Mouse (Mus musculus) myocyte (in vitro differentiated cells): Measurements from ENCODE around the gene Abhd11. TPM values are rescaled to one million over a fixed set of nuclear protein-coding genes. Genes with fewer than 3 reads are reported as not detected.

Source experiments
- H3K27me3 ChIP-seq: one replicate; pipeline ENCODE4 v1.6.1; 2011; ENCODE audit not compliant: control insufficient read depth, insufficient read depth, insufficient read length
- H3K36me3 ChIP-seq: one replicate; pipeline ENCODE4 v1.6.1; 2011; ENCODE audit not compliant: control insufficient read depth, insufficient read depth
- H3K4me2 ChIP-seq: one replicate; pipeline ENCODE4 v1.6.1; 2011; ENCODE audit warnings: low read depth, control low read depth
- H3K4me3 ChIP-seq: one replicate; pipeline ENCODE4 v1.5.1; 2011; ENCODE audit warnings: mild to moderate bottlenecking, control low read depth, moderate library complexity
- H3K79me2 ChIP-seq: one replicate; pipeline ENCODE4 v1.6.1; 2011; ENCODE audit not compliant: control insufficient read depth, insufficient read depth
- H3ac ChIP-seq: one replicate; pipeline ENCODE4 v1.6.1; 2011; ENCODE audit not compliant: control insufficient read depth, insufficient read length
- CEBPB ChIP-seq: IDR thresholded peaks from 2 replicates; pipeline ENCODE4 v1.6.1; 2011; ENCODE audit warnings: mild to moderate bottlenecking, moderate library complexity; ENCODE audit not compliant: poor library complexity, insufficient read depth, severe bottlenecking
- E2F4 ChIP-seq: IDR thresholded peaks from one replicate; pipeline ENCODE4 v1.6.1; 2011; ENCODE audit warnings: mild to moderate bottlenecking, control low read depth, moderate library complexity; ENCODE audit not compliant: insufficient read depth
- MAX ChIP-seq: IDR thresholded peaks from one replicate; pipeline ENCODE4 v1.6.1; 2011; ENCODE audit warnings: low read depth, mild to moderate bottlenecking, control low read depth
- MYOD1 ChIP-seq, 3 experiments: IDR thresholded peaks; one replicate each; pipeline ENCODE4 v1.6.1; 2011; ENCODE audit warnings: control low read depth in 2 of 3, low read depth in 2 of 3, mild to moderate bottlenecking in 2 of 3, moderate library complexity in 1 of 3; ENCODE audit not compliant: insufficient read length in 2 of 3, control insufficient read depth in 1 of 3
- MYOG ChIP-seq, 3 experiments: IDR thresholded peaks; one replicate each; pipeline ENCODE4 v1.6.1; 2011; ENCODE audit warnings: control low read depth in 2 of 3, low read depth in 2 of 3, mild to moderate bottlenecking in 2 of 3; ENCODE audit not compliant: insufficient read length in 2 of 3, control insufficient read depth in 1 of 3, insufficient read depth in 1 of 3
- POLR2A ChIP-seq: IDR thresholded peaks from one replicate; pipeline ENCODE4 v1.6.1; 2011; ENCODE audit warnings: low read depth, mild to moderate bottlenecking, control low read depth, moderate library complexity; ENCODE audit not compliant: insufficient read length
- POLR2AphosphoS2 ChIP-seq: IDR thresholded peaks from one replicate; pipeline ENCODE4 v1.6.1; 2011; ENCODE audit warnings: low read depth, control low read depth; ENCODE audit not compliant: insufficient read length
- REST ChIP-seq: IDR thresholded peaks from one replicate; pipeline ENCODE4 v1.6.1; 2011; ENCODE audit warnings: mild to moderate bottlenecking, control low read depth, moderate library complexity; ENCODE audit not compliant: insufficient read depth, insufficient read length
- SRF ChIP-seq: IDR thresholded peaks from one replicate; pipeline ENCODE4 v1.6.1; 2011; ENCODE audit warnings: low read depth; ENCODE audit not compliant: control insufficient read depth, insufficient read length
- TCF12 ChIP-seq: IDR thresholded peaks from one replicate; pipeline ENCODE4 v1.6.1; 2011; ENCODE audit warnings: mild to moderate bottlenecking, control low read depth; ENCODE audit not compliant: poor library complexity, insufficient read depth, severe bottlenecking
- TCF3 ChIP-seq: IDR thresholded peaks from one replicate; pipeline ENCODE4 v1.6.1; 2011; ENCODE audit warnings: low read depth, control low read depth; ENCODE audit not compliant: insufficient read length
- USF1 ChIP-seq: IDR thresholded peaks from one replicate; pipeline ENCODE4 v1.6.1; 2011; ENCODE audit warnings: low read depth, mild to moderate bottlenecking, control low read depth, moderate library complexity
- polyA plus RNA-seq: library from polyadenylated mRNA; unstranded; fragments of >200 nt; fragmentation: generic; extraction: Trizol; gene quantifications from one replicate; pipeline ENCODE4 v1.2.1, GENCODE M21; 2012; ENCODE audit warnings: missing spikeins

The Abhd11 gene
- polyA plus RNA-seq, 1 experiment: 33.0 TPM

- H3K4me3 ChIP-seq: no peak overlapping the region
- no peak overlapping the region for H3ac ChIP-seq
- no peak overlapping the region for H3K4me2 ChIP-seq
- no peak for TF ChIP-seq CEBPB
- no peak for TF ChIP-seq SRF
- no peak for TF ChIP-seq E2F4
- TF ChIP-seq POLR2AphosphoS2: no peak
- TF ChIP-seq POLR2A: no peak
- TF ChIP-seq TCF12: no peak
- no peak for TF ChIP-seq MYOG (IDR thresholded peaks at IDR 0.05; ENCODE audit: control insufficient read depth in 1 of 3, insufficient read depth in 1 of 3, insufficient read length in 2 of 3, low read depth in 2 of 3)
- no peak for TF ChIP-seq MYOD1 (IDR thresholded peaks at IDR 0.05; ENCODE audit: control insufficient read depth in 1 of 3, insufficient read length in 2 of 3, low read depth in 2 of 3)
- no peak for TF ChIP-seq MAX
- no peak for TF ChIP-seq REST
- no peak for TF ChIP-seq USF1
- H3K27me3 ChIP-seq: peaks cover 5% of the 10 kb centered on the region
- H3K79me2 ChIP-seq: no peaks in the 10 kb centered on the region
- H3K36me3 ChIP-seq: no peaks in the 10 kb centered on the region
These were observed 32.2 kb upstream of the Abhd11 start for GRCm38 (mm10) chr5:134976577-134977250.

GRCm38 (mm10) chr5:134977837-134978236 is 31.1 kb upstream of the Abhd11 start:
- H3K27me3 ChIP-seq: peaks cover 5% of the 10 kb centered on the region
- no peak overlapping the region for H3K4me3 ChIP-seq
- H3K36me3 ChIP-seq: no peaks in the 10 kb centered on the region
- no peak overlapping the region for H3ac ChIP-seq
- TF ChIP-seq TCF12 (no peak), TCF3 (no peak), MAX (no peak), MYOG (IDR thresholded peaks at IDR 0.05; ENCODE audit: control insufficient read depth in 1 of 3, insufficient read depth in 1 of 3, insufficient read length in 2 of 3, low read depth in 2 of 3) (no peak), MYOD1 (IDR thresholded peaks at IDR 0.05; ENCODE audit: control insufficient read depth in 1 of 3, insufficient read length in 2 of 3, low read depth in 2 of 3) (no peak), SRF (no peak), E2F4 (no peak), POLR2AphosphoS2 (no peak), POLR2A (no peak), REST (no peak), CEBPB (no peak), USF1 (no peak)
- no peaks in the 10 kb centered on the region for H3K79me2 ChIP-seq
- no peak overlapping the region for H3K4me2 ChIP-seq

GRCm38 (mm10) chr5:134981149-134981548 is 27.8 kb upstream of the Abhd11 start:
- TF ChIP-seq POLR2A: no peak
- no peak for TF ChIP-seq CEBPB
- no peak for TF ChIP-seq MAX
- no peak for TF ChIP-seq MYOD1 (IDR thresholded peaks at IDR 0.05; ENCODE audit: control insufficient read depth in 1 of 3, insufficient read length in 2 of 3, low read depth in 2 of 3)
- no peak for TF ChIP-seq USF1
- TF ChIP-seq REST: no peak
- no peak for TF ChIP-seq TCF12
- TF ChIP-seq SRF: no peak
- no peak for TF ChIP-seq MYOG (IDR thresholded peaks at IDR 0.05; ENCODE audit: control insufficient read depth in 1 of 3, insufficient read depth in 1 of 3, insufficient read length in 2 of 3, low read depth in 2 of 3)
- no peak for TF ChIP-seq POLR2AphosphoS2
- TF ChIP-seq E2F4: no peak
- no peak for TF ChIP-seq TCF3
- H3ac ChIP-seq: no peak overlapping the region
- no peaks in the 10 kb centered on the region for H3K36me3 ChIP-seq
- H3K27me3 ChIP-seq: peaks cover 19% of the 10 kb centered on the region
- no peak overlapping the region for H3K4me3 ChIP-seq
- no peak overlapping the region for H3K4me2 ChIP-seq
- H3K79me2 ChIP-seq: no peaks in the 10 kb centered on the region

- H3K4me2 ChIP-seq: no peak overlapping the region
- TF ChIP-seq CEBPB (no peak), E2F4 (no peak), TCF12 (no peak), SRF (no peak), MYOD1 (IDR thresholded peaks at IDR 0.05; ENCODE audit: control insufficient read depth in 1 of 3, insufficient read length in 2 of 3, low read depth in 2 of 3) (no peak), USF1 (no peak), POLR2A (no peak), MAX (no peak), MYOG (IDR thresholded peaks at IDR 0.05; ENCODE audit: control insufficient read depth in 1 of 3, insufficient read depth in 1 of 3, insufficient read length in 2 of 3, low read depth in 2 of 3) (no peak), POLR2AphosphoS2 (no peak), REST (no peak), TCF3 (no peak)
- H3ac ChIP-seq: no peak overlapping the region
- no peaks in the 10 kb centered on the region for H3K79me2 ChIP-seq
- H3K4me3 ChIP-seq: no peak overlapping the region
- H3K27me3 ChIP-seq: peaks cover 37% of the 10 kb centered on the region
- H3K36me3 ChIP-seq: no peaks in the 10 kb centered on the region
These were observed 25.8 kb upstream of the Abhd11 start for GRCm38 (mm10) chr5:134983111-134983510.
